8 mouse cellular contexts compared by ENCODE assay signal in genomic region chr8:92673555-92674243, GRCm38 (mm10). TPM values are rescaled to one million over a fixed set of nuclear protein-coding genes. Genes with fewer than 3 reads are reported as not detected.
DNase-seq lines count a peak whose midpoint lies in the region; ATAC-seq and TF ChIP-seq lines count a peak whose summit lies in the region.
"Had no signal": no experiment of that assay in that cellular context is flagged by ENCODE, and none has a peak within 500 bp of the region (broad histone marks: within the 10 kb centered on the region; RNA-seq: fewer than 3 reads in every experiment).

No protein-coding gene starts in this region.

- peak; percentile 58 for TF ChIP-seq CTCF in intestine, postnatal 0 days (IDR thresholded peaks at IDR 0.05; ENCODE audit: low read depth)

- under 1% methylated on average over 28 of the region's 30 CpGs for WGBS in intestine, postnatal 0 days
- 1% methylated on average over 29 of the region's 30 CpGs for WGBS in limb, embryonic 15.5 days
- under 1% methylated on average over 29 of the region's 30 CpGs for WGBS in neural tube, embryonic 11.5 days

- DNase-seq in adrenal gland, postnatal 25 days, result peak; percentile 68
- peak; percentile 79 for DNase-seq in embryo, embryonic 10.5 days (ENCODE audit: low spot score)
- DNase-seq in heart, adult 18-20 months, result peak; percentile 49 to 50
- DNase-seq in neural tube, embryonic 11.5 days (ENCODE audit: low spot score), result peak; percentile 77
- DNase-seq in thymus, postnatal 25 days, result no peak

- H3K9ac ChIP-seq in intestine, postnatal 0 days (ENCODE audit: low read depth, low read length), result no peak overlapping the region
- H3K9ac ChIP-seq in limb, embryonic 15.5 days, result 0 out of 2 replicates have a peak overlapping the region, but pooled peaks have one; percentile 27
- peak overlapping the region; percentile 53 for H3K9ac ChIP-seq in neural tube, embryonic 11.5 days (ENCODE audit: low read length)

- no peaks in the 10 kb centered on the region for H3K9me3 ChIP-seq in intestine, postnatal 0 days (ENCODE audit: control insufficient read depth)
- no peaks in the 10 kb centered on the region for H3K9me3 ChIP-seq in limb, embryonic 15.5 days
- no peaks in the 10 kb centered on the region for H3K9me3 ChIP-seq in neural tube, embryonic 11.5 days (ENCODE audit: control insufficient read depth, low read length)

- no peaks in the 10 kb centered on the region for H3K4me1 ChIP-seq in intestine, postnatal 0 days (replicated peaks; ENCODE audit: control insufficient read depth, insufficient read depth, low read length)
- peaks cover 30% of the 10 kb centered on the region for H3K4me1 ChIP-seq in limb, embryonic 15.5 days
- H3K4me1 ChIP-seq in neural tube, embryonic 11.5 days (ENCODE audit: control insufficient read depth, insufficient read depth, low read length), result peaks cover 16% of the 10 kb centered on the region

- no peak overlapping the region for H3K27ac ChIP-seq in intestine, postnatal 0 days (ENCODE audit: low read depth, low read length)
- no peak overlapping the region for H3K27ac ChIP-seq in limb, embryonic 15.5 days
- no peak overlapping the region for H3K27ac ChIP-seq in neural tube, embryonic 11.5 days (ENCODE audit: low read depth, low read length)

- no peaks in the 10 kb centered on the region for H3K36me3 ChIP-seq in intestine, postnatal 0 days (ENCODE audit: control insufficient read depth, insufficient read depth)
- no peaks in the 10 kb centered on the region for H3K36me3 ChIP-seq in limb, embryonic 15.5 days
- H3K36me3 ChIP-seq in neural tube, embryonic 11.5 days (ENCODE audit: control insufficient read depth, insufficient read depth, low read length), result no peaks in the 10 kb centered on the region

- H3K4me3 ChIP-seq in intestine, postnatal 0 days (ENCODE audit: low read depth, low read length), result peak overlapping the region; percentile 25
- peak overlapping the region; percentile 46 for H3K4me3 ChIP-seq in limb, embryonic 15.5 days
- peak overlapping the region; percentile 46 for H3K4me3 ChIP-seq in neural tube, embryonic 11.5 days (ENCODE audit: low read depth, low read length)

- ATAC-seq in intestine, postnatal 0 days, result peak; percentile 43; the same call in 1 of the 2 replicates
- ATAC-seq in limb, embryonic 15.5 days (ENCODE audit: insufficient number of reproducible peaks, low FRiP score, low TSS enrichment, low read depth), result peak; percentile 53; the same call in 1 of the 2 replicates
- ATAC-seq in neural tube, embryonic 11.5 days (ENCODE audit: insufficient read depth, low FRiP score, low TSS enrichment), result peak; percentile 68

- peak overlapping the region; percentile 56 for H3K4me2 ChIP-seq in intestine, postnatal 0 days (replicated peaks; ENCODE audit: low read depth)
- H3K4me2 ChIP-seq in limb, embryonic 15.5 days, result peak overlapping the region; percentile 86
- H3K4me2 ChIP-seq in neural tube, embryonic 11.5 days (ENCODE audit: low read depth), result peak overlapping the region; percentile 96

- peaks cover 69% of the 10 kb centered on the region for H3K27me3 ChIP-seq in intestine, postnatal 0 days (replicated peaks; ENCODE audit: control insufficient read depth, insufficient read depth, low read length)
- H3K27me3 ChIP-seq in limb, embryonic 15.5 days, result peaks cover 89% of the 10 kb centered on the region
- H3K27me3 ChIP-seq in neural tube, embryonic 11.5 days (ENCODE audit: control insufficient read depth, insufficient read depth, low read length), result peaks cover 51% of the 10 kb centered on the region

RNA-seq across cellular contexts. Expression of gene Irx6, which starts 0.4 kb away (rescaled TPM):
- total RNA-seq in adrenal gland, postnatal 25 days (2021), result not detected in 2 replicates
- not detected for total RNA-seq in heart, adult 18-20 months (2021)
- polyA plus RNA-seq in intestine, postnatal 0 days (2015; fragmentation: Nextera tagmentation; extraction: Ambion mirVana), result 0.10 and 0.16 TPM in 2 replicates
- 5.6 and 7.6 TPM in 2 replicates for polyA plus RNA-seq in limb, embryonic 15.5 days (2015; fragmentation: Nextera tagmentation; extraction: Ambion mirVana)
- 2.0 and 2.3 TPM in 2 replicates for polyA plus RNA-seq in neural tube, embryonic 11.5 days (2014; fragmentation: Nextera tagmentation; extraction: Ambion mirVana)
- total RNA-seq: common myeloid progenitor, adult 5-6 weeks had no signal
